Mouse (Mus musculus): ENCODE data around the gene Kiss1r.
A peak's percentile ranks its signal among the peaks of the same experiment; 100 is the strongest.
"Not testable (repeated sequence)": the region's sequence is repeated elsewhere in the genome, so short reads cannot be mapped to it uniquely, and the experiment has no call there.

Kiss1r gene

GRCm38 (mm10) chr10:79916808-79917531 is at the start of gene Kiss1r:
TSS of gene Kiss1r (plus strand) at chr10:79916971.
- DNase-seq, result peak; percentile 77 to 88

GRCm38 (mm10) chr10:79871845-79872244 is 44.9 kb upstream of the Kiss1r start:
- DNase-seq, result no peak

DNA sequence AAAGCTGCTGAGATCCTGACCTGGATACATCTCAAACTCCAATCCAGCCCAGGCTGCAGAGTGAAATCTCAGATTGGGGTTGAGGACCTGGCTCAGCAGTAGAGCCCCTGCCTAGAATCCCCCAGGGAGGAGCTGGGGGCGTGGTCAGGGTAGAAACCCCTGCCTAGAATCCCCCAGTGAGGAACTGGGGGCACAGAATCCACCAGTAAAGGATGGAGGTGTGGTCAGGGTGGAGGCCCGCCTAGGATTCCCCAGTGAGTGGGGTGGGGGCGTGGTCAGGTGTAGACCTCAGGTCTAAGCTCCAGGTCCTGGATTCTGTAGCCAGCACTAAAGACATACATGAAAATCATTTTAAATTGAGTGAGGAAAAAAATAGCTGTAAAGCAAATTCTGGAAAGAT is 43.9 kb upstream of the Kiss1r start:
- DNase-seq, result no peak

GRCm38 (mm10) chr10:79873313-79873712 is 43.5 kb upstream of the Kiss1r start:
- no peak for DNase-seq

DNA sequence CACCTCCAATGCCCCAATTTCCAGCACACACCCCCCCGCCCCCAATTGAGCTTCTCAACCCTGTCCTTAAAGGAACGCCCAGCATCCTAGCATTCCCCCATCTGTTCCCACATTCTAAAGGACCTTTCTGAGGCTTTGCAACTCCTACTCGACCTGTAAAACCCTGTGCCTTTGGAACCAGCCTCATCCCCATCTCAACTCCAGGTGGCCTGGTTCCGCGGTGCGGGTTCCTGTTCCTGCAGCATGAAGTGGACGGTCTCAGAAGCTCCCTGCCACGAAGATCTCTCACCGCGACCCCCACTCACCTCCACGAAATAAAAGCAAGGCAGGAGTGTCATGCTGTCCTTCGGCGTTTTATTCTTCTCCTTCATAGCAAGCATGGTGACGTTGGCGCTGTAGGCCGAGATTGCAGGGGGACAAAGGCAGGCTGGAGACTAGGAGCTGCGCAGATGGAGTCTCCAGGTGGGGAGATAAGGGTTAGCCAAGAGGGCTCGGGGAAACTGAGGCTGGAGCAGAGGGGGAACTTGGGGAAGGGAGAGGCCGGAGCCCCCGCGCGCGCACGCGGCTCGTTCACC is 43.0 kb upstream of the Kiss1r start:
- no peak for DNase-seq

- no peak for DNase-seq
Observed at GRCm38 (mm10) chr10:79874290-79874862, 42.4 kb upstream of the Kiss1r start, which contains the start of the genes Prtn3 and Plppr3. TSS of gene Prtn3 (plus strand) at chr10:79874476. TSS of gene Plppr3 (minus strand) at chr10:79874634.

DNA sequence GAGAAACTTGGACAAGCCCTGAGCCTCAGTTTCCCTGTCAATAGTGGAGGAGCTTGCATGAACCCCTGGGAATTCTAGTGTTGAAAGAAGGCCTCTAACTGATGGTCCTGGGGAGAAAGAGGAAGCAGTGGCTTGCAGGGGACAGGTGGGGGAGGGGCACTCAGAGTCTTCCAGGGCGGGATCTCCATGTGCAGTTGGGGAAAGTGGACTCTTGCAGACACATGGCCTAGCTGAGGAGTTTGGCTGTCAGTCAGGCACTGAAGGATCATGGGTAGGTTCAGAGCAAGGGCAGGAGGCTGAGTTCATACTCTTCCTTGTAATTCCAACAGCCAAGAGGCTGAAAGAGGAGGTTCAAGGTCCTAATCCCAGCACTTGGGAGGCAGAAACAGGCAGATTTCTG is 39.6 kb upstream of the Kiss1r start:
- no peak for DNase-seq

- DNase-seq, result peak; percentile 61 to 67
Observed at GRCm38 (mm10) chr10:79877757-79878156, 39.0 kb upstream of the Kiss1r start.

GRCm38 (mm10) chr10:79879527-79879926 is 37.2 kb upstream of the Kiss1r start:
- no peak for DNase-seq

GRCm38 (mm10) chr10:79880721-79881120 is 36.0 kb upstream of the Kiss1r start:
- no peak for DNase-seq

- no peak for DNase-seq
Observed at GRCm38 (mm10) chr10:79881981-79882380, 34.8 kb upstream of the Kiss1r start.

- DNase-seq, result peak; percentile 79 to 87
Observed at GRCm38 (mm10) chr10:79883297-79884084, 33.3 kb upstream of the Kiss1r start.

GRCm38 (mm10) chr10:79884446-79884845 is 32.3 kb upstream of the Kiss1r start:
- peak; percentile 87 to 88 for DNase-seq

- DNase-seq, result not testable (repeated sequence)
Observed at GRCm38 (mm10) chr10:79884938-79885337, 31.8 kb upstream of the Kiss1r start.

DNA sequence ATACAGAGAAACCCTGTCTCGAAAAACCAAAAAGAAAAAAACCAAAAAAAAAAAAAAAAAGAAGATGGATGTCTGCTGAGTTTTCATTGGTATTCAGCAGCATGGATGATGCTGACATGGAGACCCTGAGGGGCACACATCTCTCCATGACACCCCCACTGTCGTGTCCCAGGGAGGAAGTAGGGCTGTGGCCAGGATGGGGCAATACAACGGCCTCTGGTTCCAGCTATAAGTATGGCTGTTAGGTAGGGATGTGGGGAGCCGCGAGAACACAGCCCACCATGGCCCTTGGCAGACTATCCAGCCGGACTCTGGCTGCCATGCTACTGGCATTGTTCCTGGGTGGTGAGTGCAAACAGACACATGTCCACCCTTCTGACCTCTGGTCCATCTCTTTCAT is 30.7 kb upstream of the Kiss1r start, which contains the start of gene Elane:
Gene Elane (plus strand): TSS at position 194 of the 400 bp plus-strand sequence.
- DNase-seq, result no peak

DNA sequence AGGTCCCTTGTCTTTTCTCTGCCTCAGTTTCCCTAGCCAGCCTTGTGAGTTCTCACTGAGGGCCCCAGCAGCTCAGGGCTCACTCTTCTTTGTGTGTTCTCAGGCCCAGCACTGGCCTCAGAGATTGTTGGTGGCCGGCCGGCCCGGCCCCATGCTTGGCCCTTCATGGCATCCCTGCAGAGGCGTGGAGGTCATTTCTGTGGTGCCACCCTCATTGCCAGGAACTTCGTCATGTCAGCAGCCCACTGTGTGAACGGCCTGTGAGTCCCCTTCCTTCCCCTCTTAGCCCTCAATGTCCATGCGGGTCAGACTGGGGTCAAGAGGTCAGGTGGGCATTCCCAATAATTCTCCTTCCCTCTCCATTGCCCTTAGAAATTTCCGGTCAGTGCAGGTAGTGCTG is 30.2 kb upstream of the Kiss1r start:
- DNase-seq, result no peak

GRCm38 (mm10) chr10:79889386-79889785 is 27.4 kb upstream of the Kiss1r start:
- DNase-seq, result peak in 1 of 2 experiments; percentile 64

DNA sequence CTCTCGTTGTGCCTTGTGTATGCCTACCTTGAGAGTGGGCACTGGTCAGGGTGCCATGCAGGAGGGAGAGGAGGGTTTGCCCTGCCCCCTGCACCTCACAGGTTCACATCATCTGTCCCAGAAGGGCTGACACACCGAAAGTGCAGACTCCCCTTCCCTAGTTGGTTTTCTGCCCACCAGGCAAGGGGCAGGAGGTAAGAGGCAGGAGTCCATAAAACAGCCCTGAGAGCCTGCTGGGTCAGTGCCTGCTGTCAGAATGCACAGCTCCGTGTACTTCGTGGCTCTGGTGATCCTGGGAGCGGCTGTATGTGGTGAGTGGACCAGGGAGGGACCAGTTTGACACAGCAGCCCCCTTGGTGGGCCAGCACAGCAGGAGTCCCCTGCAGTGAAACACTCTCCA is 26.1 kb upstream of the Kiss1r start, which contains the start of gene Cfd:
Gene Cfd (plus strand): TSS at position 184 of the 400 bp plus-strand sequence.
- DNase-seq, result no peak

DNA sequence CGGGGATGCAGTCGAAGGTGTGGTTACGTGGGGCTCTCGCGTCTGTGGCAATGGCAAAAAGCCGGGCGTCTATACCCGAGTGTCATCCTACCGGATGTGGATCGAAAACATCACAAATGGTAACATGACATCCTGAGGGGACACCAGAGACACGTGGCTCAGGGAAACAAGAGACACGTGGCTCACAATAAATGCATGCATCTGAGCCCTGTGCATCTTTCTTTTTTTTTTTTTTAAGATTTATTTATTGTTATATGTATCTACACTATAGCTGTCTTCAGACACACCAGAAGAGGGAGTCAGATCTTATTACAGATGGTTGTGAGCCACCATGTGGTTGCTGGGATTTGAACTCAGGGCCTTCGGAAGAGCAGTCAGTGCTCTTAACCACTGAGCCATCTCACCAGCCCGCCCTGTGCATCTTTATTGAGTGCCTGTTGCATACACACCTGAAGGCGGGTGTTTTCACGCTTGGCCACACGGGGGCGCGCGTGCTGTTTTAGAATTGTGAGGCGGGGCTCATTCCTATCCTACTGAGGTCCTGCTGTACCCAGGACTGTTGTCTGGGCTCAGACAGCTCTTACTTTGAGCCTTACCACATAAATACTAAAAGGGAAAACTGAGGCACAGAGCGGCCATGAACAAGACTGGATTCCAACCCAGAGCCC is 24.2 kb upstream of the Kiss1r start:
- peak; percentile 70 to 84 for DNase-seq

DNA sequence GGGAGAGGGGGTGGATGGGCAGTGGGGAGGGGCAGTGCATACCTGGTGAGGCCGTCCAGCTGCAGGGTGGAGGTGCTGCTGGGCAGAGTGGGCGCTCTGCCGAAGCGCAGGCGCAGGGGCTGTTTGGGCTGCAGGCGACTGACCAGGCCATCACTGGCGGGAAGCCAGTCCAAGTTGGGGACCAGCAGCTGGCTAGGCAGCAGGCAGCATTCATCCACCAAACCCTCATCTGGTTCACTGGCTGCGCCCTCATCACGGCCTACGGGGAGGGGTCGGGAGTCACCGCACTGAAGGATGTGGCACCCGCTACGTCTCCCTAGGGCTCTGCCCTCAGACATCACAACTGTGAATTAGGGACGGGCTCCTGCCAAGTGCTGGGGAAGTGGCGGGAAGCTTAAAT is 20.5 kb upstream of the Kiss1r start:
- no peak for DNase-seq

- no peak for DNase-seq
Observed at GRCm38 (mm10) chr10:79896814-79897213, 20.0 kb upstream of the Kiss1r start.
